Mouse (Mus musculus) thymus, adult 2 months (tissue): Measurements from ENCODE around the gene Cnot2. TPM values are rescaled to one million over a fixed set of nuclear protein-coding genes. Genes with fewer than 3 reads are reported as not detected.

ENCODE experiments used
- DNase-seq: peaks from one replicate; pipeline ENCODE4 v3.0.0; 2021
- H3K27ac ChIP-seq: fragments of 200-500 bp; 2 replicates; pipeline ENCODE4 v1.5.1; 2012; ENCODE audit warnings: low read length, control low read depth; ENCODE audit not compliant: control insufficient read depth, insufficient read depth
- H3K27me3 ChIP-seq: fragments of 200-500 bp; 2 replicates; pipeline ENCODE4 v1.6.1; 2012; ENCODE audit warnings: mild to moderate bottlenecking, low read length, moderate library complexity, mixed read lengths; ENCODE audit not compliant: control insufficient read depth, insufficient read depth
- H3K36me3 ChIP-seq: fragments of 200-500 bp; 2 replicates; pipeline ENCODE4 v1.6.1; 2012; ENCODE audit warnings: mild to moderate bottlenecking, low read length, moderate library complexity; ENCODE audit not compliant: control insufficient read depth, insufficient read depth
- H3K4me1 ChIP-seq: fragments of 200-500 bp; replicated peaks from 2 replicates; pipeline ENCODE4 v1.6.1; 2012; ENCODE audit warnings: low read length; ENCODE audit not compliant: control insufficient read depth, insufficient read depth
- H3K4me3 ChIP-seq: fragments of 200-500 bp; 2 replicates; pipeline ENCODE4 v1.5.1; 2012; ENCODE audit warnings: mild to moderate bottlenecking, low read length, control low read depth, moderate library complexity; ENCODE audit not compliant: control insufficient read depth, insufficient read depth
- CTCF ChIP-seq: fragments of 200-500 bp; IDR thresholded peaks from 2 replicates; pipeline ENCODE4 v1.5.1; 2012; ENCODE audit warnings: mild to moderate bottlenecking, control low read depth, low read length, moderate library complexity, borderline replicate concordance; ENCODE audit not compliant: control insufficient read depth, poor library complexity, insufficient read depth; ENCODE audit errors: extremely low read depth
- POLR2A ChIP-seq: fragments of 200-500 bp; IDR thresholded peaks from 2 replicates; pipeline ENCODE4 v1.6.1; 2012; ENCODE audit warnings: mild to moderate bottlenecking, low read length, control low read depth, moderate library complexity; ENCODE audit not compliant: control insufficient read depth, poor library complexity, insufficient read depth; ENCODE audit errors: extremely low read depth
- WGBS: fragments of 180-500 bp; shearing (Covaris S2); methylation state at CpG from one replicate; pipeline ENCODE4 v1.1.7; 2018; 5-methylcytosine and 5-hydroxymethylcytosine counted together
- polyA plus RNA-seq: library from polyadenylated mRNA; depleted of rRNA; stranded (reverse); fragments of >200 nt; gene quantifications from 2 replicates; pipeline ENCODE4 v1.2.3, GENCODE M21; 2012

The Cnot2 gene
- polyA plus RNA-seq, 1 experiment = 103 TPM

GRCm38 (mm10) chr10:116513254-116513635 is 68.1 kb downstream of the Cnot2 start:
- Histone ChIP-seq H3K4me1 (peaks cover 11% of the 10 kb centered on the region), H3K36me3 (no peaks in the 10 kb centered on the region; the same call in 1 of the 2 replicates), H3K27me3 (no peaks in the 10 kb centered on the region), H3K4me3 (no peak overlapping the region), H3K27ac (no peak overlapping the region)
- WGBS = 74% methylated on average over 7 of the region's 7 CpGs
- DNase-seq = no peak
- TF ChIP-seq CTCF (no peak), POLR2A (no peak)

DNA sequence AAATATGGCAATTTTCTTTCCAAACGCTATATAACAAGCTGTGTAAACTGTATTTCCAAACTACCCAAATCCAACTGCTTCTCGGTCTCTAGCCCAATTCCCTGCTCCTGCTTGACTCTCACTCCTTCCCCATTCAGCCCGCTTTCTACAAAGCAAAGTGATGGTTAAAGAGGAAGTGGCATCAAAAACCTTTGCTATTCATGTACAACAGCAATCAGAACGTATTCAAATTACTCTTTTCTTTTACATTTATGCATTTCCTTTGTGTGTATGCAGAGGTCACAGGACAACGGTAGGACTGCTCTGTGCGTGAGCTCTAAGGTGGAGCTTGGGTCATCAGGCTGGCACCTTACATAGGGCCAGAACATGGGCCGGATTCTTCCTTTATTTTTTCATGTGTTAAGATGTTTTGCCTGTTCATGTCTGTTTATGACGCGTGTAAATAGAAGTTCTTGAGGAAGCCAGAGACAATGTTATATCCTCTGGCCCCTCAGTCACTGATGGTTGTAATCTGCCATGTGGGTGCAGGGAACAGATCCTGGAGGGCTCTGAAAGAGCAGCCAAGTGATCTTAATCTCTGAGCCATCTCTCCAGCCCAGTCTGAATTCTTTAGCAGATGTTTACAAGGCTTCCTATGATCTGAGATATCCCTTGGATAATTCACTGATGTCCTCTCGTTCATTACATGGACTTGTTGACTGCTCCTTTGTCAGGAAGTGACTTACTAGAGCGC is 68.6 kb downstream of the Cnot2 start:
- H3K36me3 ChIP-seq = no peaks in the 10 kb centered on the region; the same call in 1 of the 2 replicates
- no peak for DNase-seq
- H3K4me3 ChIP-seq = no peak overlapping the region
- peaks cover 11% of the 10 kb centered on the region for H3K4me1 ChIP-seq
- no peak overlapping the region for H3K27ac ChIP-seq
- 83% methylated on average over 11 of the region's 11 CpGs for WGBS
- TF ChIP-seq POLR2A (no peak), CTCF (no peak)
- H3K27me3 ChIP-seq = no peaks in the 10 kb centered on the region

DNA sequence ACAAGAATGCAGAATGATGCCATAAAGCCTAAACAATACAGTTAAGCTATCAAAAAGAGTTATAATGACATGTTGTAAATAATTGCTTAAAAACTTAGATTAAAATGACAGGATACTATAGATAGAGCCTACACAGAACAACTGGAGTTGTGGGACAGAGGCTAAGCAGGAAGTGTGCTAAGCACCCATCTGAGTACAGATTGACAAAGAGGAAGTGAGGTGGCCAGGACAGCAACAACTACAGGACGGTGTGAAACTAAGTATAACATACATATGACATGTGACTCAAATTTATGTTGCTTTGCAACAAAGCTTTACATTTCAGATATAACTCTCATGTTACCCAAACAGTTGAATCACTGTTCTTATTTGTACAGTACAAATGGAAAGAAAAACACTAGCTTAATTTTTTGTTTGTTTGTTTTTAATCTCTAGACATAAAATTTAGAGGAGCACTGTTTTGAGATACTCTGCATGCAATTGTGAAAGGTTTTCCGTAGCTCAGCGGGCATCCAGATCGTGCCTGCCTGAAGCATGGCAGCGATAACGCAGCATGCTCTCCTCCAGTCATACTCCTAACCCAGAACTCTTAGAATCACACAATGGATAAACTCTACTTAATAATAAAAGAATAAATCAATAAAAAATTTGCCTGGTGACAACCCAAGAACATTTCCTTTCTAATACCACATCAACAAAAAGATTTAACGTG is 75.9 kb downstream of the Cnot2 start:
- Histone ChIP-seq H3K27me3 (no peaks in the 10 kb centered on the region), H3K4me3 (no peak overlapping the region), H3K36me3 (peaks cover 10% of the 10 kb centered on the region), H3K4me1 (peaks cover 3% of the 10 kb centered on the region), H3K27ac (no peak overlapping the region)
- no peak for TF ChIP-seq POLR2A
- no peak for TF ChIP-seq CTCF
- 71% methylated on average over 7 of the region's 7 CpGs for WGBS
- DNase-seq = no peak

DNA sequence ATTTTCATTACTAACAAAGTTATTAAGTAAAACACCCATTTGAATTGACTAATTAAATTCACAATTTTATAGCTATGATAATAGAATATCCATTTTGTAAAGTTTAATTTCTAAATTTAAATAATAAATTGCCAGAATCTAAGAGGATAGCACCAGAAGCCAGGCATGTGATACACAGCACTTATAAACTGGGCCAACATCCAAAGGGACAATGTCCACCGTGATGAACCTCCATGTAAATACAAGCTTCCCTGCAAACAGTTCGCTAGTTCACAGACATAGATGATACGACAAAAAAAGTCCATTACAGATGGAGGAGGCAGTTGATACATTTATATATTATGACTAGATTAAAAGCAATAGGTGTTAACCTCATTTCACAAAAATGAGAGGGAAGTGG is 88.5 kb downstream of the Cnot2 start:
- TF ChIP-seq CTCF = no peak
- TF ChIP-seq POLR2A = no peak
- WGBS = 97% methylated on average over 3 of the region's 3 CpGs
- Histone ChIP-seq H3K36me3 (peaks cover 82% of the 10 kb centered on the region), H3K27me3 (no peaks in the 10 kb centered on the region), H3K4me1 (no peaks in the 10 kb centered on the region), H3K4me3 (no peak overlapping the region), H3K27ac (no peak overlapping the region)
- DNase-seq = no peak

- no peak for DNase-seq
- WGBS = 71% methylated on average over 10 of the region's 10 CpGs
- Histone ChIP-seq H3K4me3 (no peak overlapping the region), H3K4me1 (no peaks in the 10 kb centered on the region; the same call in 1 of the 2 replicates), H3K36me3 (peaks cover 69% of the 10 kb centered on the region), H3K27ac (no peak overlapping the region), H3K27me3 (no peaks in the 10 kb centered on the region)
- TF ChIP-seq POLR2A = no peak
- TF ChIP-seq CTCF = no peak
These were observed 94.2 kb downstream of the Cnot2 start for GRCm38 (mm10) chr10:116486895-116487747.

- DNase-seq = no peak
- Histone ChIP-seq H3K4me1 (no peaks in the 10 kb centered on the region), H3K36me3 (peaks cover 37% of the 10 kb centered on the region), H3K4me3 (no peak overlapping the region), H3K27me3 (no peaks in the 10 kb centered on the region), H3K27ac (no peak overlapping the region)
- WGBS = 90% methylated on average over 12 of the region's 12 CpGs
- TF ChIP-seq POLR2A (no peak), CTCF (no peak)
These were observed 99.4 kb downstream of the Cnot2 start for GRCm38 (mm10) chr10:116481917-116482316.
